Mouse (Mus musculus): ENCODE measurements around the gene Ets1. TPM values are rescaled to one million over a fixed set of nuclear protein-coding genes. Genes with fewer than 3 reads are reported as not detected.

The Ets1 gene
- total RNA-seq, 2 experiments from 2014 or later: 10.6 to 11.3 TPM

DNA sequence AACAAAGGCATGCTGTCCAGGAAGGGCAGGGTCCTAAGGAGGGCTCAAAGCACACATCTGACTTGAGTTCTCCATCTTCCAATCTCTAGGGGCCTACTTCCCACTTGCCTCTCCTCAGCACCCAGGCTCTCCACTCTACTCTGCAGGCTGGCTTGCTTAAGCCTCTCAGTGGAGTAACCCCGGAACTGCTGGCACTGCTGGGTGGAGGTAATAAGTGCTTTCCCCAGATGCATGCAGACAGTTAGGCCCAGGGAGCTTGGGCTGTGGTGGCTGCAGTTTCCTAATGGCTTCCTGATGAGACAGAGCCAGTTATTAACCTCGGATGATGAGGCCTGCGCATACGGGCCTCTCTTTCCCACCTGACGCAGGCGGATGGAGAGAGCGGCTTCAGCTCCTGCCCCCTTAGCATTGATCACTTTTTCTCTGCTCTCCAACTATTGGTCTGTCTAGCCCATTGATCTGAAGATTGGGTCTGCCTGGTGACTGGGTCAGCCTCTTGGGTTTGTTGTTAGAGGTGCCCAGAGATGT lies 76.4 kb downstream of the Ets1 start:
- no peak for DNase-seq

DNA sequence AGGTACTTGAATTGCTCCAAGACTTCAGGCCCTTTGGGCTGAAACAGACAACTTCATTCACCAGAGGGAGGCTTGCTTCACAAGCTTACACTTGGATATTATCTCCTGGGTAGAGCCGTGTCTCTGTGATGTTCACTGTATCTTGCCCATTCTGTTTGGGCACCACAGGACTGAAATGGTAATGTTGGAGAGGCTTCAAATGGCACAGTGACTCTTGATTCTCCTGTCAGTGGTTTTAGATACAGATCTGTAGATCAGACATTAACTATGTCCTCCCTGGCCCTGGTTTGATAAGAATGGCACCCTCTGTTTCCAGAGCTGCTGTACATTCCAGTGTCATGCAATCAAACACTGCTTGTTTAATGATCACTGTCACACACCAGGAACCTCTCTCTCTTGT lies 77.1 kb downstream of the Ets1 start:
- DNase-seq: no peak

- no peak for DNase-seq
Observed at GRCm38 (mm10) chr9:32713790-32714189, 77.8 kb downstream of the Ets1 start.

- no peak for DNase-seq
Observed at GRCm38 (mm10) chr9:32714487-32714886, 78.5 kb downstream of the Ets1 start.

DNA sequence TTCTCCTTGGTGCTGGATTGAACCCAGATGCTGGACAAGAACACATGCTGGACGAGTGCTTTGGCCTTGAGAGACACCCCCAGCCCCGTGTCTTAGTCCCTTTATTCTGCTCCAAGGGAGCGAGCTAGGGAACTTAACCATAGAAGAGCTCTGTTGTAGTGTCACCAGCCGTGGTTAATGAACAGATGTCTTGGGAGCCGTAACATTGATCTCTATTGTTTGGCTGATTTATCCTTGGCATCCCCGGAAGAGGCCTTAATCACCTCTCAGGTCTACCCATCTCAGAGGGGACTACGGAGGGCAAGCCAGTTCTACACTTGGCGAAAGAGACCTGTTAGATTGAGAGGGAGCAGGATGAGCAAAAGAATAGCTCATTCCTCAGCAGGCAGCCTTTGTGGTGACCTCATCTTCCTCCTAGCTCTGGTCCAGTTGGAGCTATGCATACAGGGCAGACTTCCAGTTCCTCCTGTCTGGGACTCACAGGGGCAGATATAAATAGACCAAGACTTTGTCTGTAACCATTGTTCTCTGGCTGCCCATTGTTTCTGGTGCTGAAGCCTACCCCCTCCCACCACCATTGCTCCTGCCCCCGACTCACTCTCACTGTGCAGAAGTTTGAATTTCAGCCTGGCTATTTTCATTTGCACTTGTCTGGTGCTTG lies 79.9 kb downstream of the Ets1 start:
- DNase-seq: no peak

DNA sequence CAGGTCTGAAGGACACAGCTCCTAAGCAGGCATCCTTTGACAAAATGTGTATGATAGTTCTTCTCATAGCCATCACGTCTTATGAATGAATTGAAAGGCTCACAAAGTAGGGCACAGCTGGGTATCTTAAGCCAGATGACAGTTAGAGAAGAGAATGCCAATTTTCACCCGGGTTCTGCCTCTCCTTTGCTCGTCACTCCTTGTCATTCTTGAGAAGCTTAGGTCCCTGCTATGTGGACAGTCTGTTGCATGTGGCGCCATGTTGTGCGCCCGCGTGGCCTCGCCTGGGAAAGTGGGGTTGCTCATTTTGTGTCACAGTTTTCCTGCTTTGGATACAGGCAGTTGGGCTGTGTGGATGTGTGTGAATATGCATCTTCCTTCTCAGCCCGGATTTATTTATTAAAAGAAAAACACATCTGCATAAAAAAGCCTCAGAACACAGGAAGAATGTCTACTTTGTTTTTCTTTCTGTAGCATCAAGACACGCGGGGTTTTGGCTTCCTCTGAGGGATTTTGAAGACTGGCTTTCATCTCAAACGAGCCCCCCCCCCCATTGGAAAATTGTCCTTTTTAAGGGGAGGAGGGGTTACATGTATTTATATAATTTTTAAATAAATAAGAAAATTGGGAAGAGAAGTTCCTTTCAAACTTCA lies 81.4 kb downstream of the Ets1 start:
- DNase-seq: no peak

GRCm38 (mm10) chr9:32717931-32718820 lies 82.2 kb downstream of the Ets1 start:
- no peak for DNase-seq

GRCm38 (mm10) chr9:32718868-32719267 lies 82.8 kb downstream of the Ets1 start:
- DNase-seq: no peak

DNA sequence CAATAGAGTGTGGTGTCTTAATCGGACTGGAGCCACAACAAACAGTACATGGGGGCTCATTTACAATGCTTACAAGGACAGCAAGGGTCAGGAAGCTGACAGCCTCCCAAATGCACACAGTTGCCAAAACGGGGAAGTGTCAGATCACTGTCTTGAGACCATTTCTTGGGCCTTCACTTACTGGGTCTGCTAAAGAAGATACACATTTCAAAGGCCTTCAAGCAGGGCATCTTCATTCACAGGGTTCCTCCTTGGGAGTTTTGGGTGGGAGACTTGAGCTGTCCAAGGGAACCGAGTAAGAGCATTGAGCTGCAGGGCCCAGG lies 83.9 kb downstream of the Ets1 start:
- no peak for DNase-seq

- DNase-seq: no peak
Observed at GRCm38 (mm10) chr9:32720264-32721031, 84.4 kb downstream of the Ets1 start.

GRCm38 (mm10) chr9:32721081-32721480 lies 85.1 kb downstream of the Ets1 start:
- DNase-seq: no peak

DNA sequence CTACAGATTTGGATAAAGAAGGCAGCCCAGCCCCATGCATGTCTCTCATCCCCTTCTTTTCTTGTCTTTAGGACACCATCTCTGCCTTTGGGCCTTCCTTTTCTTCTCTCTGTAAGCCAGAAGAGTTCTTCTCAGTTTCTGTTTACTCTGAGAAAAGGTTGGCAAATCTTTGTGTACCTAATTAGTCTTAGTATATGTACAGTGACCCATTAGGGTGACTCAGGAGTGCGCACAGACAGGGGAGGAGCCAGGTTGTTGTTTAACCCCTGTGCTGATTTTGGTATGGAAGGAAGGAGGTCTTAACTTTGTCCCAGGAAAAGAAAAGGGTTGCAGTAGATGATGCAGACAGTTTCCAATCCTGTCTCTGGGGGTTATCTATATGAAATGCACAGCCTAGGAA lies 86.2 kb downstream of the Ets1 start:
- no peak for DNase-seq

- DNase-seq: no peak
Observed at GRCm38 (mm10) chr9:32722969-32723368, 86.9 kb downstream of the Ets1 start.

- DNase-seq: no peak
Observed at GRCm38 (mm10) chr9:32724131-32724825, 88.3 kb downstream of the Ets1 start.

- no peak for DNase-seq
Observed at GRCm38 (mm10) chr9:32725902-32726301, 89.9 kb downstream of the Ets1 start.

- DNase-seq: no peak
Observed at GRCm38 (mm10) chr9:32726595-32726994, 90.6 kb downstream of the Ets1 start.

DNA sequence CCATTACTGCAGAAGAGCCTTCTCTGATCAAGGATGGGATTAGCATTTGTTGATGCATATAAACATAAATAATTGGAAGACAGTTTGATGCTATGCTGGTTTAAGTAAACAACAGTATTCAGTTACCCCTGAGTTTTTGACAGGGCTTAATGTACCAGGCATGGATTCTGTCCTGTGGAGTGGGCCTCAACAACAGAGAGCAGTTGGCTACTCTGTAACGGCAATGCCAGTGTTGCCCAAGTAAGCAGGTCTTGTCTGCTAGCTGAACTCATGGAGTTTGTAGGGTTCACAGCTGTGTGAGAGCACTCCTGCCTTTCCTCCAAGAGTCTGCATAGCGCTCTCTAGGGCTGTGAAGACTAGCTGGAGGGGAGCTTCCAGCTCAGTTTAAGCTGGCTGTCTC lies 91.0 kb downstream of the Ets1 start:
- no peak for DNase-seq

DNA sequence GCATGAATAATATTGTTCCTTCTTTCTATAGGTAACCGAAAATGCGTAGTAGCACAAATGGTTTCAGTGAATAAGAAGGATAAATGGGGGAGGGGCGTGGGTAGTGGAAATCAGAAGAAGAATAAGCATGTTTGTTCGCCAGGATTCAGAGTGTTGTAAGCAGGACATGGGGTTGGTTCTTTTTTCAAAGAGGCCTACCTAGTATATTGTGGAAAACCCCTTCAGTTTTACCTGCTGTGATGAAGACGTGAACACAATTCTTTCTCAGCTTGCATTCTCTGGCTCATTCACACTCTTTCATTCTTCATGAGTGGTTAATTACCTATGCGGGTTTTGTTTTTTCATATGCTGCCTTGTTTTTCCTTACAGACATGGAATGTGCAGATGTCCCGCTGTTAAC lies 92.3 kb downstream of the Ets1 start:
- DNase-seq: no peak

DNA sequence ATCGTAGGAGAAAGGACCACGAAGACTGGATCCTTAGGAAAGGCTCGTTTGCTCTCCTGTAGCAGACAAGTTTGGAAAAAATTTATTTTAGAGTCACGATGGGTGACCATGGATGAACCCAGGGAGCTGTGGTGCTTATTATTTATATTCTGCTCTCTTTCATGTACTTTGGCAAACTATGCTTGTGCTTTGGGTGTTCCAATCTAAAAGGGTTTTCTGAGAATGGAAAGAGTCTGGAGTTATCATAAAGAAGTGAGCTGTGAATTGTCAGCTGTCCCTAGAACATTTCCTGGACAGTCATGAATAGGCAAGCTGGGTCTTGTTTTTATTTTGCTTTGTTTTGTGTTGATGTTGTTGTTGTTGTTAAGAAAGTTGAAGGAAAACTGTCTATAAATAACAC lies 92.8 kb downstream of the Ets1 start:
- no peak for DNase-seq

DNA sequence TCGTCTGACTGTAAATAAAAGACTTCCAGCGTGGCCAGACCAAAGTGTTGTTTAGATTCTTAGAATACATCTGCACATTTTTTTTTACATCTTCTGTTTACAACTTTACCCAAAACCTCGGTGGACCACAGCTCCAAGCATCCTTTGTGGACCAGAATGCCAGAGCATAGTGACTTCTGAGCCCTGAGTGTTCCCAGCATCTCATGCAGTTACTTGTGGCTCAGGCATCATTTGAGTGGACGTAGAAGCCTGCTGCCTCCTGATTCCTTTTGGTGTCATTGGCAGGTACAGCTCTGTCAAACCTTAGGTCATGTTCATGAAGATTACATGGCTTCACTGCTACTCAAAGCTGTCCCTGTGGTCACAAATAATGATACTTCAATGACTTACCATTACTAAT lies 93.2 kb downstream of the Ets1 start:
- no peak for DNase-seq

DNA sequence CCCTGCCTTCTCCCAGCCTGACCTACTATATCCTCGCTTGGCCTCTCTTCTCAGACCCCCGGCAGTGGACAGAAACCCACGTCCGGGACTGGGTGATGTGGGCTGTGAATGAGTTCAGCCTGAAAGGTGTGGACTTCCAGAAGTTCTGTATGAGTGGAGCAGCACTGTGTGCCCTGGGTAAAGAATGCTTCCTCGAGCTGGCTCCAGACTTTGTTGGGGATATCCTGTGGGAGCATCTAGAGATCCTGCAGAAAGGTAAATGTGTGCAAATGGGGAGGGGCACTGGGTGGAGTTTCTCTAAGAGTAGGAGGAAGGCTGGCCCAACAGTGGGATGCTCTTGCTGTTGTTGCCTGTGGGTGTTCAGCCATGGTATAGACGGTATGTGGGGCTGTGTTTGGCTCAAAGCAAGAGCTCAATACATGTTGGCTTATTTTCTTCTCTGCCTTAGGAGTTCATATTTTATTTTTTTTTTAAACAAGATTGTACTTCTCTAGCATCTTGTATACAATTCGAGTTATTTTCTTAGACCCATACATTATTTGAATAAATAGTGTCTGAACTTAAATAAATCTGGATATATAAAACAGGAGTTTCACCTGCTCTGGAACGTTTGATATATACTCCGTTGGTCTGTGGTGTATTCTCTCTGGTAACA lies 94.1 kb downstream of the Ets1 start:
- no peak for DNase-seq

Measured in layer of hippocampus, postnatal 36 days (tissue).